Mouse (Mus musculus): ENCODE data around the gene Il21r.
A peak's percentile ranks its signal among the peaks of the same experiment; 100 is the strongest.

The Il21r gene

DNA sequence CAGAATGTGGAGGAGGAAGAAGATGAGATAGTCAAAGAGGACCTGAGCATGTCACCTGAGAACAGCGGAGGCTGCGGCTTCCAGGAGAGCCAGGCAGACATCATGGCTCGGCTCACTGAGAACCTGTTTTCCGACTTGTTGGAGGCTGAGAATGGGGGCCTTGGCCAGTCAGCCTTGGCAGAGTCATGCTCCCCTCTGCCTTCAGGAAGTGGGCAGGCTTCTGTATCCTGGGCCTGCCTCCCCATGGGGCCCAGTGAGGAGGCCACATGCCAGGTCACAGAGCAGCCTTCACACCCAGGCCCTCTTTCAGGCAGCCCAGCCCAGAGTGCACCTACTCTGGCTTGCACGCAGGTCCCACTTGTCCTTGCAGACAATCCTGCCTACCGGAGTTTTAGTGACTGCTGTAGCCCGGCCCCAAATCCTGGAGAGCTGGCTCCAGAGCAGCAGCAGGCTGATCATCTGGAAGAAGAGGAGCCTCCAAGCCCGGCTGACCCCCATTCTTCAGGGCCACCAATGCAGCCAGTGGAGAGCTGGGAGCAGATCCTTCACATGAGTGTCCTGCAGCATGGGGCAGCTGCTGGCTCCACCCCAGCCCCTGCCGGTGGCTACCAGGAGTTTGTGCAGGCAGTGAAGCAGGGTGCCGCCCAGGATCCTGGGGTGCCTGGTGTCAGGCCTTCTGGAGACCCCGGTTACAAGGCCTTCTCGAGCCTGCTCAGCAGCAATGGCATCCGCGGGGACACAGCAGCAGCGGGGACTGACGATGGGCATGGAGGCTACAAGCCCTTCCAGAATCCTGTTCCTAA lies 27.3 kb upstream of the Il21r start:
- no peak for DNase-seq (ENCODE audit: low read depth)

- no peak for DNase-seq (ENCODE audit: low read depth)
These were observed 26.2 kb upstream of the Il21r start for GRCm38 (mm10) chr7:125576982-125577381.

DNA sequence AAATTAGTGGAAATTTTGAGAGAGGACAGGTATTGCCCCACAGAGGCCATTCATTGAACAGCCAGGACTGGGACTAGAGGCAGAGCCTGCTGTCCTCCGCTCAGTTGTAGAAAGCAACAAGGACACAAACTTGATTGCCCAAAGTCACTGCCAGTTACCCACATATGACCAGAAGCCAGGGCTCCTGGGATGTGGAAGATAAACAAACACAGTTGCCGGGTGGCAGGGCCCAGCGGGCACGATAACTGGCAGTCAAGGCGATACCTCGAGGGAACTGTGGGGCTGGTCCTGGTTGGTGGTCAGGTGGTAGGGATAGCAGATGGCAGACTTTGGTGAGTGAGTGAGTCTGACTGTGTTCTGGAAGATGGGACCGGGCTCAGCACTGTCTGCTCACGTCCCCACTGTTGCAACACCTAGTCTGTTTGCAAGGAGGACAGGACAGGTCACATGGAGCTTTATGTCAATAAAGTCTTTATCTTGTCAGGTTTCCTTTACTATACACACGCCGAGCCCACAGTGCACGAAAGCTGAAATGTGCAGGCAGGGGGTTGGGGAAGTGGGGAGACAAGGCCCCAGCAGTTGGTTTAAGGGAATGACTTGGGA lies 25.6 kb upstream of the Il21r start:
- no peak for DNase-seq (ENCODE audit: low read depth)

GRCm38 (mm10) chr7:125578106-125578505 lies 25.1 kb upstream of the Il21r start:
- DNase-seq (ENCODE audit: low read depth) = no peak

DNA sequence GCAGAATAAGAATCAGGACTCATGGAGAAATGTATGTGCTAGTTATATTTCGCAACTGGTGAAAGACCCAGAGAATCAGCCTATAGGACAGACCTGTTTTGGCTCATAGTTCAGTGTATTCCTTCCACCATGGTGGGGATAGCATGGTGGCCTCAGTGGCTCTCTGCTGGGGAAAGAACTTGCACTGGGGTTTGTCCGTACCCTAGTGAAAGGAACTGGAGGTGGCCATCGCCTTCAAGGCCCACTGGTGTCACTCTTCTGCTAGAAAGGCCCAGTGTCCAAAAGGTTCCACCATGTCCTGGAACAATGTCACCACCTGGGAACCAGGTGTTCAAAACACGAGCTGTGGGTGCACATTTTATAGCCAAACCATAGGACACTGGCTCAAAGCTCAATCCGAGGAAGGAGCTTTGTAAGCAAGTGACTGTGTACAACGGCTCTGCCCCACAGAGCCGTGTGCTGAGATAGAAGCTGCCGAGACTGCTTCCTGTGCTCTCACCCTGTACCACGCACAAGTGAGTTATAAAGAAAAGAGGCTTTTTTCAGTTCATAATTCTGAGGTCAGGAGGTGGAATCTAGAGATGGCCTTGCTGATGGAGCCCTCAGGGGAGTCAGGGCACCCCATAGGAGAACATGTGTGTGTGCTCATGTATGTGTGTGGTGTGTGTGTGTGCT lies 23.5 kb upstream of the Il21r start:
- no peak for DNase-seq (ENCODE audit: low read depth)

- DNase-seq (ENCODE audit: low read depth) = no peak
These were observed 23.0 kb upstream of the Il21r start for GRCm38 (mm10) chr7:125580220-125580549.

DNA sequence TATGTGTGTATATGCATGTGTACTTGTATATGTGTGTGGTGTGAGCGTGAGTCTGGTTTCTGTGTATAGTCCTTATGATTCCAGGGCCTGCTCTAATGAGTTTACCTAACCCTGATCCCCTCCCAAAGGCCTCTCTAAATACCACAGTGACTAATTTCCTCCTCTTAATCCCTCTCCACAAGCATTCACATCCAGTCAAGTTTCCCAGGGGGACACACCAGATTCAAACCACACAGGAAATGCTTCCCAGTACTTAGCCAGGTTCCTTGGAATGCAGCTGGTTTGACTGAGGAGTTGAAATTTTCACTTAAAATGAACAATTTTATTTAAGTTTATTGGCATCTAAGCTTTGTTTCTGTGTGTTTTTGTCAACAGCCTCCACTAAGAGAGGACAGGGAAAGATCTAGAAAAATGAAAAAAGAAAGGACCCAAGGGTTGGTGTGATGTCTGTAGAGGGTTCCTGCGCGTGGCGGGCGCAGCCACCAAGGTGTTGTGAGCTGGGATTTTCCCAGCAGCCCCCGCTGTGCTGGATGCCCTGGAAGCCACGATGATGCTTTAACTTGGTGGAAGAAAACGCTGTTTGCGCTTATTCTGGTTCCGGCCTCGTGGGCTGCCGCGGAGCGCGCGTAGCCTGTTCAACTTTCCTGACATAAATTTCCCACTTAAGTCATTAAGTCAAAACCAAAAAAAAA lies 22.5 kb upstream of the Il21r start:
- DNase-seq (ENCODE audit: low read depth) = no peak

DNA sequence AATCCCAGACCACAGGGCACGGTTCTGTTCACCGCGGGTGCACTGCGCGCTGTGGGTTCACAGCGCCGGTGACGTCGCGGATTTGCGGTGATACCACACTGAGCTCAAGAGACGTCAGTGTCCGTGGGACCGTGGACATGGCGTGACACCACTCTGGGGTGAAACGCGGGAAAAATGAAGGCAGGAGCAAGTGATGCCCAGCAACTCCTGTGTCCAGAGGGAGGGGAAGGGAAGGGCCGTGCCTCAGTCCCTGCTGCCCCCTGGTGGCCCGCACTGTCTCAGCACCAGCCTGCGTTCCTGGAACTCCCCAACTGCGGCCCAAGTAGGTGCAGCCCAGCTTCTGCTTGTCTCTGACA lies 21.9 kb upstream of the Il21r start:
- DNase-seq (ENCODE audit: low read depth) = peak; percentile 57

DNA sequence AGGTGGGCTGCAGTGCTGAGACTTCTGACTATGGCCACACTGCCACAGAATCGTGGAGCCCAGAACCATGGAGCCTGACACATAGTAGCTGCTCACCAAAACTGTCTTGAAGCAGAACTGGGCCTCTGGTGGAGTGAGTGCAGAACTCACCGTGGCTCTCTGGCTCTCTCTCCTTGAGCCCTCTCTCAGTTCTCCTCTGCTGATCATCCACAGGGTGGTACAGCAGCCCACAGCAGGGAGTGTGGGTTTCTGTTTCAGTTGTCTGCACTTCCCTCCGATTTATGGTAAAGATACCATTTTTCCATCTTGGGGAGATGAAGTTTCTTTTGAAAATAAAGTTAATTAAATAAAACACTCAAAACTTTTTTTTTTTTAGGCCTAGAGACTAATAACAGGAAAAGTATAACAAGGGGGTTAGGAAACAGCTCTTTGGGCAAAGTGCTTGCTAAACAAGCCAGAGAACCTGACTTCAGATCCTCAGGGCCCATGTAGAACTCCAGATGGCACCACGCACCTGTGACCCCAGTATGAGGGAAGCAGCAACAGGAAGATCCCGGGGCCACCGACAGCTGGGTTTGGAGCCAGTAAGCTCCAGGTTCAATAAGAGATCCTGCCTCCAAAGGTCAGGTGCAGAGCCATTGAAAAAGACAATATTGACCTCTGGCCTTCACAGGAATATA lies 19.8 kb upstream of the Il21r start:
- DNase-seq (ENCODE audit: low read depth) = no peak

DNA sequence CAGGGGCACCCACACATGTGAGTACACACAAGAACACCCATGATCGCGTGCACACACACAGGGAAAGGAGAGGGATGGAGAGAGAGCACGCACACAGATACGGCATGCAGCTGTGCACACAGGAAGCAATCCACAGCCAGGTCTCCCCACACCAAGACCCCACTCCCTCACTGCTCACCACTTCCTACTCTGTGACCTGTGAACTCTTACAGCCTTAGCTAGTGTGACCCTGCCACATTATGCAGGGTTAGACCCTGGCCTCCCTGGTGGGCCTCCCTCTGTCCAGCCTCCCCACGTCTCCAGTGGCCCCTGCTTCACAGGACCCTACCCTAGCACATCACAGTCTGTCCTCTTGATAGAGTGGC lies 19.2 kb upstream of the Il21r start:
- no peak for DNase-seq (ENCODE audit: low read depth)

- no peak for DNase-seq (ENCODE audit: low read depth)
These were observed 16.9 kb upstream of the Il21r start for GRCm38 (mm10) chr7:125586355-125586754.

GRCm38 (mm10) chr7:125588721-125589120 lies 14.5 kb upstream of the Il21r start:
- no peak for DNase-seq (ENCODE audit: low read depth)

- no peak for DNase-seq (ENCODE audit: low read depth)
These were observed 13.3 kb upstream of the Il21r start for GRCm38 (mm10) chr7:125589896-125590295.

- no peak for DNase-seq (ENCODE audit: low read depth)
These were observed 9.4 kb upstream of the Il21r start for GRCm38 (mm10) chr7:125593831-125594230.

- no peak for DNase-seq (ENCODE audit: low read depth)
These were observed 6.8 kb upstream of the Il21r start for GRCm38 (mm10) chr7:125596406-125596805.

- no peak for DNase-seq (ENCODE audit: low read depth)
These were observed 6.1 kb upstream of the Il21r start for GRCm38 (mm10) chr7:125597083-125597482.

- DNase-seq (ENCODE audit: low read depth) = no peak
These were observed 5.5 kb upstream of the Il21r start for GRCm38 (mm10) chr7:125597516-125598347.

GRCm38 (mm10) chr7:125599373-125599973 lies 3.8 kb upstream of the Il21r start:
- DNase-seq (ENCODE audit: low read depth) = no peak

DNA sequence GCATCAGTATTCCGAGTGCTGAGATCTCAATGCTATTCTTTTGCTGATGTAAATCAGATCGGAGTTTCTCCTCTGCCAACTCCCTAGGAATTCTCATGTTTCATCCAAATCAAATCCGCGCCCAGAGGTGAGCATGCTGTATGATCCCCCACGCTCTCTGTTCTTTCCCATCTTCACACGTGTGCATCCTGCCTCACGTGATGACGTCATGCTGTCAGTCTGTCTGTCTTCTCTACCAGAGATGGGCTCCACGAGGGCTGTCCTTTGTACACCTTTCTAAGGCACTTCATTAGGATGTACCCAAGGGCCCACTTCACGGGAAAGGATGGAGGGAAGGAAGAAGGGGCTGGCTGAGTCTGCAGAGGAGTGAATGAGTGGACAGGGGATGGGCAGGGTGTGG lies 3.1 kb upstream of the Il21r start:
- DNase-seq (ENCODE audit: low read depth) = no peak

- no peak for DNase-seq (ENCODE audit: low read depth)
These were observed 2.5 kb upstream of the Il21r start for GRCm38 (mm10) chr7:125600612-125601279.

DNA sequence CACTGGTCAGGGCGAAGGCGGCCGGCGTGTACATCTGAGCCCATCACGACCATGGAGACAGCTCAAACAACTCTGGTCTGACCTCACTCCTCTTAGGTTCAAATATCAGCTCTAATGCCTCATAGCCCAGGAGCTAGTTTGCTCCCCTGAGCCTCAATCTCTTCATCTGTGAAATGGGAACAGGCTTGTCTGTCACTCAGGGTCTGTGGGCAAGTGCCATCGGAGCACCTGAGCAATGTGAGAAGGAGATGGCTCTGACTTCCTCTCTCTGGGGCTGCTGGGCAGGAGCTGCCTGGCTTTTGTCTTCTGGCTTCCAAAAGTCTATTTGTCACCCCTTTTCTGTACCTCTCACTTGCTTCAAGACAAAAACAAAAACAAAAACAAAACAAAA lies 2.0 kb upstream of the Il21r start:
- no peak for DNase-seq (ENCODE audit: low read depth)
